ENCODE assay signal across 23 mouse cellular contexts in the genomic region with DNA sequence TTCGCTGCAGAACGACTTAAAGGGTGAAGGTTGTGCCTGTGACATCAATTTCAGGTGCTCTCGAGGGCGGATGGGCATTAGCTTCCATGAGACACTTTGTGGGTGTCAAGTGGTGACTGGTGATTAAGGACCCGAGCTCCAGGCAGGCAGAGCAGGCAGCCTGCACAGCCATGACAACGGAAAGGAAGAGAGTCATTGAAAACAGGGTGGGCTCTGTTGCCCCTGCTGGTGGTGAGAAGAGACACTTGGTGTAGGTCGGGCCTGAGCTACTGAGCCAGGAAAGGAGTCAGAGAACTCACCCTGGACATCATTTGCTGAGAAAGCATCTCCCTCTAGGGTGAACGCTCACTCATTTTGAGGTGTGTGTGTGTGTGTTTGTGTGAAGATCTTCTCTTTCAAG.
DNase-seq lines count a peak whose midpoint lies in the region; ATAC-seq and TF ChIP-seq lines count a peak whose summit lies in the region.
"Had no signal": no experiment of that assay in that cellular context is flagged by ENCODE, and none has a peak within 500 bp of the region (broad histone marks: within the 10 kb centered on the region; RNA-seq: fewer than 3 reads in every experiment).

No protein-coding gene starts in this region.

- no peak overlapping the region for H3K4me2 ChIP-seq in forebrain, embryonic 16.5 days (ENCODE audit: low read length)
- H3K4me2 ChIP-seq: forebrain, embryonic 13.5 days; hindbrain, embryonic 15.5 days; limb, embryonic 15.5 days; lung, embryonic 15.5 days; midbrain, embryonic 12.5 days; stomach, embryonic 15.5 days had no signal

- H3K79me2 ChIP-seq in heart, adult 2 months (replicated peaks; ENCODE audit: control insufficient read depth, insufficient read depth, low read length) = no peaks in the 10 kb centered on the region

- H3K9me3 ChIP-seq in forebrain, embryonic 16.5 days (ENCODE audit: control insufficient read depth, low read length) = no peaks in the 10 kb centered on the region
- H3K9me3 ChIP-seq: forebrain, embryonic 13.5 days; hindbrain, embryonic 15.5 days; limb, embryonic 15.5 days; lung, embryonic 15.5 days; midbrain, embryonic 12.5 days; stomach, embryonic 15.5 days had no signal

- 77% methylated on average over 8 of the region's 8 CpGs for WGBS in heart, adult 2 months
- 80% methylated on average over 8 of the region's 8 CpGs for WGBS in thymus, adult 2 months
- 87% methylated on average over 8 of the region's 8 CpGs for WGBS in forebrain, embryonic 16.5 days

- TF ChIP-seq EP300 in heart, adult 2 months (IDR thresholded peaks at IDR 0.05; ENCODE audit: insufficient read depth, low read depth, low read length) = no peak

- no peaks in the 10 kb centered on the region for H3K36me3 ChIP-seq in heart, adult 2 months (ENCODE audit: control insufficient read depth, insufficient read depth, low read length)
- H3K36me3 ChIP-seq in thymus, adult 2 months (ENCODE audit: control insufficient read depth, insufficient read depth, low read length) = no peaks in the 10 kb centered on the region
- H3K36me3 ChIP-seq in forebrain, embryonic 16.5 days (ENCODE audit: control insufficient read depth, insufficient read depth) = no peaks in the 10 kb centered on the region
- H3K36me3 ChIP-seq: hindbrain, embryonic 15.5 days; limb, embryonic 15.5 days; lung, embryonic 15.5 days; midbrain, embryonic 12.5 days; stomach, embryonic 15.5 days had no signal

- no peak for DNase-seq in heart, adult 2 months
- DNase-seq in heart, postnatal 36 days = no peak
- peak; percentile 40 for DNase-seq in lung, postnatal 10 days
- no peak for DNase-seq in lung, postnatal 25 days (ENCODE audit: low spot score)
- peak; percentile 21 for DNase-seq in thymus, adult 2 months
- no peak for DNase-seq in thymus, adult 18-20 months
- DNase-seq: adrenal gland, adult 2 months; B cell, adult 2 months; cerebellum, adult 18-20 months; cerebellum, postnatal 25 days; gastrocnemius, postnatal 14 days; kidney, adult 2 months; kidney, postnatal 10 days; layer of hippocampus, postnatal 36 days had no signal

- no peak for ATAC-seq in forebrain, embryonic 16.5 days
- ATAC-seq: forebrain, embryonic 13.5 days had no signal

- intact Hi-C loops in heart, adult 2 months (cut with DNase I) = loop anchor here (5.0 kb wide), 2 partner anchors 78 to 182 kb away; a partner anchor contains a TSS
- intact Hi-C loops in heart, postnatal 36 days (cut with DNase I) = loop anchor here (2.0 to 5.0 kb wide), 2 partner anchors 34 to 108 kb away; a partner anchor contains a TSS

- H3K9ac ChIP-seq in heart, adult 2 months (ENCODE audit: low read depth, low read length) = no peak overlapping the region
- H3K9ac ChIP-seq in forebrain, embryonic 16.5 days (replicated peaks; ENCODE audit: low read depth, low read length) = no peak overlapping the region
- H3K9ac ChIP-seq: forebrain, embryonic 13.5 days; hindbrain, embryonic 15.5 days; limb, embryonic 15.5 days; liver, embryonic 14.5 days; lung, embryonic 15.5 days; midbrain, embryonic 12.5 days; stomach, embryonic 15.5 days had no signal

- H3K27me3 ChIP-seq in heart, adult 2 months (ENCODE audit: control insufficient read depth, insufficient read depth, low read length) = no peaks in the 10 kb centered on the region
- H3K27me3 ChIP-seq in thymus, adult 2 months (ENCODE audit: control insufficient read depth, insufficient read depth, low read length) = no peaks in the 10 kb centered on the region
- H3K27me3 ChIP-seq in forebrain, embryonic 16.5 days (replicated peaks; ENCODE audit: control insufficient read depth, insufficient read depth, low read length) = no peaks in the 10 kb centered on the region
- H3K27me3 ChIP-seq: CH12.LX; forebrain, embryonic 13.5 days; hindbrain, embryonic 15.5 days; limb, embryonic 15.5 days; lung, embryonic 15.5 days; stomach, embryonic 15.5 days had no signal

- H3K27ac ChIP-seq in heart, adult 2 months = no peak overlapping the region
- no peak overlapping the region for H3K27ac ChIP-seq in thymus, adult 2 months (ENCODE audit: control insufficient read depth, insufficient read depth, low read length)
- no peak overlapping the region for H3K27ac ChIP-seq in forebrain, embryonic 16.5 days (ENCODE audit: low read length)
- H3K27ac ChIP-seq: forebrain, embryonic 13.5 days; hindbrain, embryonic 15.5 days; limb, embryonic 15.5 days; liver, embryonic 14.5 days; lung, embryonic 15.5 days; midbrain, embryonic 12.5 days; stomach, embryonic 15.5 days had no signal

- no peak overlapping the region for H3K4me3 ChIP-seq in heart, adult 2 months
- no peak overlapping the region for H3K4me3 ChIP-seq in thymus, adult 2 months (ENCODE audit: control insufficient read depth, insufficient read depth, low read length)
- H3K4me3 ChIP-seq in forebrain, embryonic 16.5 days (replicated peaks; ENCODE audit: low read length) = no peak overlapping the region
- H3K4me3 ChIP-seq: forebrain, embryonic 13.5 days; hindbrain, embryonic 15.5 days; limb, embryonic 15.5 days; lung, embryonic 15.5 days; midbrain, embryonic 12.5 days; stomach, embryonic 15.5 days had no signal

- no peak for TF ChIP-seq POLR2A in heart, adult 2 months (IDR thresholded peaks at IDR 0.05; ENCODE audit: insufficient read depth, low read depth, low read length)
- TF ChIP-seq POLR2A in thymus, adult 2 months (IDR thresholded peaks at IDR 0.05; ENCODE audit: control insufficient read depth, extremely low read depth, insufficient read depth, low read length, poor library complexity) = no peak

- peaks cover 7% of the 10 kb centered on the region for H3K4me1 ChIP-seq in heart, adult 2 months (ENCODE audit: control insufficient read depth, insufficient read depth, low read length)
- H3K4me1 ChIP-seq in thymus, adult 2 months (replicated peaks; ENCODE audit: control insufficient read depth, insufficient read depth, low read length) = no peaks in the 10 kb centered on the region
- no peaks in the 10 kb centered on the region for H3K4me1 ChIP-seq in forebrain, embryonic 16.5 days (replicated peaks; ENCODE audit: control insufficient read depth, insufficient read depth, low read length)
- H3K4me1 ChIP-seq: forebrain, embryonic 13.5 days; hindbrain, embryonic 15.5 days; midbrain, embryonic 12.5 days; stomach, embryonic 15.5 days had no signal

- TF ChIP-seq CTCF in heart, adult 2 months (IDR thresholded peaks at IDR 0.05) = peak; percentile 43
- TF ChIP-seq CTCF in thymus, adult 2 months (IDR thresholded peaks at IDR 0.05; ENCODE audit: borderline replicate concordance, control insufficient read depth, extremely low read depth, insufficient read depth, low read length, poor library complexity) = no peak

Comparison
In these comparisons a context has a peak if more than half of its experiments do, and no peak if none do; other contexts are left out.
1. DNase-seq: peak in lung, postnatal 10 days (single experiment) and thymus, adult 2 months (single experiment); none in heart, adult 2 months (0 of 2), heart, postnatal 36 days (0 of 2), lung, postnatal 25 days (single experiment) and thymus, adult 18-20 months (0 of 2).